Mouse (Mus musculus): ENCODE results near the gene Angpt4.

DNA sequence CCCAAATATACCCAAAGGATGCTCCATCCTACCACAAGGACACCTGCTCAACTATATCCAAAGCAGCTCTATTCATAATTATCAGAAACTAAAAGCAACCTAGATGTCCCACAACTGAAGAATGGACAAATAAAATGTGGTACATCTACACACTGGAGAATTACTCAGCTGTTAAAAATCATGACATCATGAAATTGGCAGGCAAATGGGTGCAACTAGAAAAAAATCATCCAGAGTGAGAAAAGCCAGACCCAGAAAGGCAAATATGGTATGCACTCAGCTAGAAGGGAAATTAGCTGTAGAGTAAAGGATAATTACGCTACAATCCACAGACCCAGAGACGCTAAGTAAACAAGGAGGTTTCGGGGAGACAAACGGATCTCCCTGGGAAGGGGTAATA, 10.2 kb upstream of the Angpt4 start:
- TF ChIP-seq POLR2A (IDR thresholded peaks at IDR 0.05; ENCODE audit: insufficient read depth, low read length): no peak
- no peak for TF ChIP-seq CTCF (IDR thresholded peaks at IDR 0.05; ENCODE audit: low read depth, low read length)
